Mouse (Mus musculus) embryonic facial prominence, embryonic 12.5 days (tissue): ENCODE results near the gene Srrm1. TPM values are rescaled to one million over a fixed set of nuclear protein-coding genes. Genes with fewer than 3 reads are reported as not detected.
A peak's percentile ranks its signal among the peaks of the same experiment; 100 is the strongest.
"Not testable (repeated sequence)": the region's sequence is repeated elsewhere in the genome, so short reads cannot be mapped to it uniquely, and the experiment has no call there.

Source experiments
- ATAC-seq: fragments of 200-750 bp; cut with Nextera tagmentation; 2 replicates; pipeline ENCODE4 v1.8.0; 2017; ENCODE audit not compliant: insufficient number of reproducible peaks, insufficient read depth, low FRiP score, low TSS enrichment
- H3K27ac ChIP-seq: fragments of 300-500 bp; sonication (generic); 2 replicates; pipeline ENCODE4 v1.5.1; 2016; ENCODE audit warnings: mild to moderate bottlenecking
- H3K27me3 ChIP-seq: fragments of 300-500 bp; sonication (generic); 2 replicates; pipeline ENCODE4 v1.6.1; 2016; ENCODE audit warnings: mild to moderate bottlenecking, moderate library complexity
- H3K36me3 ChIP-seq: fragments of 300-500 bp; sonication (generic); 2 replicates; pipeline ENCODE4 v1.6.1; 2016; ENCODE audit warnings: mild to moderate bottlenecking
- H3K4me1 ChIP-seq: fragments of 300-500 bp; sonication (generic); 2 replicates; pipeline ENCODE4 v1.6.1; 2016
- H3K4me2 ChIP-seq: fragments of 300-500 bp; sonication (generic); replicated peaks from 2 replicates; pipeline ENCODE4 v1.6.1; 2016; ENCODE audit warnings: mild to moderate bottlenecking, moderate library complexity
- H3K4me3 ChIP-seq: fragments of 300-500 bp; sonication (generic); 2 replicates; pipeline ENCODE4 v1.5.1; 2016; ENCODE audit warnings: mild to moderate bottlenecking
- H3K9ac ChIP-seq: fragments of 300-500 bp; sonication (generic); 2 replicates; pipeline ENCODE4 v1.6.1; 2016; ENCODE audit warnings: mild to moderate bottlenecking, moderate library complexity
- H3K9me3 ChIP-seq: fragments of 300-500 bp; sonication (generic); 2 replicates; pipeline ENCODE4 v1.6.1; 2016; ENCODE audit warnings: mild to moderate bottlenecking, moderate library complexity
- WGBS: fragments of 180-500 bp; shearing (Covaris S2); methylation state at CpG from one replicate; pipeline ENCODE4 v1.1.7; 2016; 5-methylcytosine and 5-hydroxymethylcytosine counted together
- polyA plus RNA-seq: library from polyadenylated mRNA; unstranded; fragments of >200 nt; fragmentation: Nextera tagmentation; extraction: Ambion mirVana; gene quantifications from 2 replicates; pipeline ENCODE4 v1.2.1, GENCODE M21; 2016

The Srrm1 gene
- polyA plus RNA-seq, 1 experiment from 2014 or later: 276 TPM

GRCm38 (mm10) chr4:135381355-135381754, 28.2 kb upstream of the Srrm1 start:
- Histone ChIP-seq H3K4me1 (no peaks in the 10 kb centered on the region), H3K4me2 (no peak overlapping the region), H3K4me3 (no peak overlapping the region), H3K9ac (no peak overlapping the region), H3K27ac (no peak overlapping the region), H3K27me3 (peaks cover 7% of the 10 kb centered on the region; the same call in 1 of the 2 replicates), H3K36me3 (no peaks in the 10 kb centered on the region), H3K9me3 (no peaks in the 10 kb centered on the region)
- ATAC-seq: no peak
- 41% methylated on average over 8 of the region's 8 CpGs for WGBS

- Histone ChIP-seq H3K4me2 (no peak overlapping the region), H3K4me3 (no peak overlapping the region), H3K9ac (no peak overlapping the region), H3K9me3 (peaks cover 4% of the 10 kb centered on the region; the same call in 1 of the 2 replicates), H3K36me3 (no peaks in the 10 kb centered on the region), H3K27me3 (0 out of 2 replicates have a peak, but pooled peaks cover 3% of the 10 kb centered on the region), H3K4me1 (no peaks in the 10 kb centered on the region), H3K27ac (no peak overlapping the region)
- no peak for ATAC-seq
- WGBS: 83% methylated on average over 11 of the region's 11 CpGs
Observed at GRCm38 (mm10) chr4:135377241-135377640, 24.1 kb upstream of the Srrm1 start.

- WGBS: 52% methylated on average over 3 of the region's 3 CpGs
- Histone ChIP-seq H3K4me3 (no peak overlapping the region), H3K27ac (no peak overlapping the region), H3K4me2 (no peak overlapping the region), H3K9ac (no peak overlapping the region), H3K27me3 (0 out of 2 replicates have a peak, but pooled peaks cover 3% of the 10 kb centered on the region), H3K36me3 (no peaks in the 10 kb centered on the region), H3K4me1 (no peaks in the 10 kb centered on the region), H3K9me3 (peaks cover 4% of the 10 kb centered on the region; the same call in 1 of the 2 replicates)
- no peak for ATAC-seq
Observed at GRCm38 (mm10) chr4:135375444-135375843, 22.3 kb upstream of the Srrm1 start.

GRCm38 (mm10) chr4:135373299-135373698, 20.2 kb upstream of the Srrm1 start:
- H3K27me3 ChIP-seq: no peaks in the 10 kb centered on the region
- no peak overlapping the region for H3K27ac ChIP-seq
- H3K9ac ChIP-seq: no peak overlapping the region
- no peak for ATAC-seq
- WGBS: 81% methylated on average over 5 of the region's 5 CpGs
- no peak overlapping the region for H3K4me2 ChIP-seq
- H3K4me1 ChIP-seq: no peaks in the 10 kb centered on the region
- H3K4me3 ChIP-seq: no peak overlapping the region
- H3K36me3 ChIP-seq: no peaks in the 10 kb centered on the region
- H3K9me3 ChIP-seq: peaks cover 4% of the 10 kb centered on the region; the same call in 1 of the 2 replicates

GRCm38 (mm10) chr4:135370372-135370771, 17.3 kb upstream of the Srrm1 start:
- Histone ChIP-seq H3K27me3 (no peaks in the 10 kb centered on the region), H3K4me3 (no peak overlapping the region), H3K4me1 (no peaks in the 10 kb centered on the region), H3K9me3 (peaks cover 2% of the 10 kb centered on the region; the same call in 1 of the 2 replicates), H3K36me3 (no peaks in the 10 kb centered on the region), H3K9ac (no peak overlapping the region), H3K4me2 (no peak overlapping the region), H3K27ac (no peak overlapping the region)
- WGBS: 68% methylated on average over 11 of the region's 11 CpGs
- ATAC-seq: no peak

GRCm38 (mm10) chr4:135362828-135363227, 9.7 kb upstream of the Srrm1 start:
- Histone ChIP-seq H3K4me3 (no peak overlapping the region), H3K9ac (no peak overlapping the region), H3K4me1 (no peaks in the 10 kb centered on the region), H3K27me3 (no peaks in the 10 kb centered on the region), H3K27ac (no peak overlapping the region), H3K36me3 (no peaks in the 10 kb centered on the region), H3K4me2 (no peak overlapping the region), H3K9me3 (no peaks in the 10 kb centered on the region)
- no peak for ATAC-seq
- WGBS: 20% methylated on average over 6 of the region's 6 CpGs

- no peaks in the 10 kb centered on the region for H3K9me3 ChIP-seq
- ATAC-seq: no peak
- H3K27ac ChIP-seq: no peak overlapping the region
- 88% methylated on average over 12 of the region's 12 CpGs for WGBS
- no peaks in the 10 kb centered on the region for H3K36me3 ChIP-seq
- H3K4me1 ChIP-seq: no peaks in the 10 kb centered on the region
- H3K27me3 ChIP-seq: no peaks in the 10 kb centered on the region
- H3K4me2 ChIP-seq: no peak overlapping the region
- no peak overlapping the region for H3K4me3 ChIP-seq
- H3K9ac ChIP-seq: no peak overlapping the region
Observed at GRCm38 (mm10) chr4:135361722-135362121, 8.6 kb upstream of the Srrm1 start.

GRCm38 (mm10) chr4:135358736-135359135, 5.6 kb upstream of the Srrm1 start:
- Histone ChIP-seq H3K4me1 (peaks cover 6% of the 10 kb centered on the region; the same call in 1 of the 2 replicates), H3K4me3 (no peak overlapping the region), H3K27me3 (no peaks in the 10 kb centered on the region), H3K9ac (no peak overlapping the region), H3K9me3 (no peaks in the 10 kb centered on the region), H3K27ac (no peak overlapping the region), H3K36me3 (no peaks in the 10 kb centered on the region), H3K4me2 (no peak overlapping the region)
- 4% methylated on average over 6 of the region's 6 CpGs for WGBS
- ATAC-seq: no peak

- H3K9me3 ChIP-seq: no peaks in the 10 kb centered on the region
- no peak overlapping the region for H3K4me3 ChIP-seq
- no peaks in the 10 kb centered on the region for H3K36me3 ChIP-seq
- 80% methylated on average over 12 of the region's 12 CpGs for WGBS
- no peak for ATAC-seq
- peaks cover 6% of the 10 kb centered on the region; the same call in 1 of the 2 replicates for H3K4me1 ChIP-seq
- no peak overlapping the region for H3K9ac ChIP-seq
- no peaks in the 10 kb centered on the region for H3K27me3 ChIP-seq
- no peak overlapping the region for H3K4me2 ChIP-seq
- no peak overlapping the region for H3K27ac ChIP-seq
Observed at GRCm38 (mm10) chr4:135357221-135357920, 4.2 kb upstream of the Srrm1 start.

GRCm38 (mm10) chr4:135355886-135356550, 2.9 kb upstream of the Srrm1 start:
- H3K27ac ChIP-seq: no peak overlapping the region
- H3K4me3 ChIP-seq: no peak overlapping the region
- H3K4me1 ChIP-seq: peaks cover 17% of the 10 kb centered on the region
- ATAC-seq: no peak
- H3K9ac ChIP-seq: no peak overlapping the region
- H3K36me3 ChIP-seq: no peaks in the 10 kb centered on the region
- no peaks in the 10 kb centered on the region for H3K9me3 ChIP-seq
- no peak overlapping the region for H3K4me2 ChIP-seq
- no peaks in the 10 kb centered on the region for H3K27me3 ChIP-seq
- 70% methylated on average over 9 of the region's 9 CpGs for WGBS

GRCm38 (mm10) chr4:135354751-135355150, 1.6 kb upstream of the Srrm1 start:
- not testable (repeated sequence) for ATAC-seq, H3K27me3 ChIP-seq, H3K36me3 ChIP-seq, H3K9me3 ChIP-seq, H3K4me2 ChIP-seq, H3K9ac ChIP-seq, H3K4me3 ChIP-seq
- Histone ChIP-seq H3K27ac (peak overlapping the region; percentile 95), H3K4me1 (peaks cover 17% of the 10 kb centered on the region)
